Mouse (Mus musculus) MEL (cell line): ENCODE measurements around the gene Tacc3. TPM values are rescaled to one million over a fixed set of nuclear protein-coding genes. Genes with fewer than 3 reads are reported as not detected.

Source experiments
- DNase-seq: peaks from one replicate; pipeline ENCODE4 v3.0.0; 2011; ENCODE audit warnings: low read depth, low spot score
- H3K27ac ChIP-seq: 2 replicates; pipeline ENCODE4 v1.5.1; 2012; ENCODE audit warnings: low read depth, mild to moderate bottlenecking, control low read depth, low read length, moderate library complexity; ENCODE audit not compliant: control insufficient read depth
- H3K27me3 ChIP-seq, 2 experiments: fragments of 150-350 bp in 1 of 2; sonication (generic) in 1 of 2; 2 replicates each; pipeline ENCODE4 v1.6.1; 2012; ENCODE audit warnings: low read length in 2 of 2, mild to moderate bottlenecking in 2 of 2, improper control_type of control experiment in 1 of 2, moderate library complexity in 1 of 2; ENCODE audit not compliant: insufficient read depth in 2 of 2, control insufficient read depth in 1 of 2
- H3K36me3 ChIP-seq, 2 experiments: 2 replicates each; pipeline ENCODE4 v1.6.1; 2012 to 2014; ENCODE audit warnings: low read length in 2 of 2, improper control_type of control experiment in 1 of 2, inconsistent platforms in 1 of 2, mild to moderate bottlenecking in 1 of 2; ENCODE audit not compliant: insufficient read depth in 2 of 2, control insufficient read depth in 1 of 2
- H3K4me1 ChIP-seq, 2 experiments: fragments of 150-350 bp in 1 of 2; sonication (generic) in 1 of 2; 2 replicates each; pipeline ENCODE4 v1.6.1; 2012; ENCODE audit warnings: low read length in 2 of 2, improper control_type of control experiment in 1 of 2, mild to moderate bottlenecking in 1 of 2; ENCODE audit not compliant: insufficient read depth in 2 of 2, control insufficient read depth in 1 of 2
- H3K4me3 ChIP-seq, 2 experiments: fragments of 150-350 bp in 1 of 2; sonication (generic) in 1 of 2; 2 replicates each; pipeline ENCODE4 v1.5.1; 2012; ENCODE audit warnings: low read depth in 2 of 2, low read length in 2 of 2, mild to moderate bottlenecking in 2 of 2, moderate library complexity in 2 of 2, control low read depth in 1 of 2, improper control_type of control experiment in 1 of 2; ENCODE audit not compliant: control insufficient read depth in 1 of 2, insufficient read depth in 1 of 2
- H3K79me2 ChIP-seq: 2 replicates; pipeline ENCODE4 v1.6.1; 2012; ENCODE audit warnings: mild to moderate bottlenecking, low read length, moderate library complexity; ENCODE audit not compliant: control insufficient read depth, poor library complexity, insufficient read depth
- H3K9ac ChIP-seq: 2 replicates; pipeline ENCODE4 v1.6.1; 2012; ENCODE audit warnings: low read depth, mild to moderate bottlenecking, control low read depth, low read length, moderate library complexity; ENCODE audit not compliant: control insufficient read depth, poor library complexity, severe bottlenecking
- H3K9me3 ChIP-seq: fragments of 150-350 bp; sonication (generic); replicated peaks from 2 replicates; pipeline ENCODE4 v1.6.1; 2012; ENCODE audit warnings: mild to moderate bottlenecking, low read length, improper control_type of control experiment, moderate library complexity; ENCODE audit not compliant: insufficient read depth
- E2F4 ChIP-seq: IDR thresholded peaks from 2 replicates; pipeline ENCODE4 v1.6.1; 2011; ENCODE audit warnings: low read depth, low read length, improper control_type of control experiment, borderline replicate concordance
- ELF1 ChIP-seq: IDR thresholded peaks from 2 replicates; pipeline ENCODE4 v1.6.1; 2014; ENCODE audit warnings: low read depth, mild to moderate bottlenecking, inconsistent platforms, low read length, improper control_type of control experiment, moderate library complexity
- GABPA ChIP-seq: IDR thresholded peaks from 2 replicates; pipeline ENCODE4 v1.6.1; 2012; ENCODE audit warnings: low read depth, mild to moderate bottlenecking, inconsistent platforms, low read length, improper control_type of control experiment, moderate library complexity
- GATA1 ChIP-seq: IDR thresholded peaks from 2 replicates; pipeline ENCODE4 v1.6.1; 2011; ENCODE audit warnings: low read depth, low read length, improper control_type of control experiment
- JUND ChIP-seq: IDR thresholded peaks from 2 replicates; pipeline ENCODE4 v1.6.1; 2011; ENCODE audit warnings: low read depth, mild to moderate bottlenecking, improper control_type of control experiment, low read length
- KAT2A ChIP-seq: conservative IDR thresholded peaks from 2 replicates; pipeline ENCODE4 v1.6.1; 2012; ENCODE audit warnings: low read depth, low read length, improper control_type of control experiment, inconsistent platforms
- MAFK ChIP-seq: IDR thresholded peaks from 2 replicates; pipeline ENCODE4 v1.6.1; 2011; ENCODE audit warnings: low read depth, mild to moderate bottlenecking, low read length, improper control_type of control experiment, borderline replicate concordance
- MAX ChIP-seq: IDR thresholded peaks from 2 replicates; pipeline ENCODE4 v1.6.1; 2011; ENCODE audit warnings: low read length, improper control_type of control experiment
- MEF2A ChIP-seq: IDR thresholded peaks from 2 replicates; pipeline ENCODE4 v1.6.1; 2014; ENCODE audit warnings: low read depth, mild to moderate bottlenecking, inconsistent platforms, low read length, improper control_type of control experiment; ENCODE audit not compliant: poor library complexity, insufficient replicate concordance, severe bottlenecking; ENCODE audit errors: extremely low read depth
- MXI1 ChIP-seq: IDR thresholded peaks from 2 replicates; pipeline ENCODE4 v1.6.1; 2011; ENCODE audit warnings: mild to moderate bottlenecking, low read depth, low read length, improper control_type of control experiment
- MYC ChIP-seq: IDR thresholded peaks from 2 replicates; pipeline ENCODE4 v1.6.1; 2011; ENCODE audit warnings: low read depth, mild to moderate bottlenecking, low read length, improper control_type of control experiment, moderate library complexity
- NELFE ChIP-seq: IDR thresholded peaks from 2 replicates; pipeline ENCODE4 v1.6.1; 2011; ENCODE audit warnings: low read depth, low read length, improper control_type of control experiment
- POLR2A ChIP-seq, 2 experiments: IDR thresholded peaks; 2 replicates each; pipeline ENCODE4 v1.6.1; 2011 to 2012; ENCODE audit warnings: low read length in 2 of 2, mild to moderate bottlenecking in 2 of 2, control low read depth in 1 of 2, improper control_type of control experiment in 1 of 2, low read depth in 1 of 2, moderate library complexity in 1 of 2; ENCODE audit not compliant: control insufficient read depth in 1 of 2, insufficient read depth in 1 of 2, poor library complexity in 1 of 2
- RAD21 ChIP-seq: IDR thresholded peaks from 2 replicates; pipeline ENCODE4 v1.6.1; 2011; ENCODE audit warnings: mild to moderate bottlenecking, low read depth, low read length, improper control_type of control experiment
- TAL1 ChIP-seq: IDR thresholded peaks from 2 replicates; pipeline ENCODE4 v1.6.1; 2012; ENCODE audit warnings: mild to moderate bottlenecking, inconsistent platforms, low read length, moderate library complexity, mixed read lengths
- UBTF ChIP-seq: IDR thresholded peaks from 2 replicates; pipeline ENCODE4 v1.6.1; 2012; ENCODE audit warnings: low read depth, mild to moderate bottlenecking, inconsistent platforms, low read length, improper control_type of control experiment, moderate library complexity, borderline replicate concordance; ENCODE audit not compliant: insufficient read depth
- USF1 ChIP-seq: IDR thresholded peaks from 2 replicates; pipeline ENCODE4 v1.6.1; 2014; ENCODE audit warnings: low read depth, mild to moderate bottlenecking, inconsistent platforms, low read length, improper control_type of control experiment, moderate library complexity
- USF2 ChIP-seq, 2 experiments: IDR thresholded peaks; 2 replicates each; pipeline ENCODE4 v1.6.1; 2011 to 2012; ENCODE audit warnings: improper control_type of control experiment in 2 of 2, low read length in 2 of 2, borderline replicate concordance in 1 of 2, inconsistent platforms in 1 of 2, low read depth in 1 of 2, mild to moderate bottlenecking in 1 of 2; ENCODE audit not compliant: insufficient read depth in 1 of 2
- ZC3H11A ChIP-seq: IDR thresholded peaks from 2 replicates; pipeline ENCODE4 v1.6.1; 2012; ENCODE audit warnings: low read depth, mild to moderate bottlenecking, inconsistent platforms, low read length, improper control_type of control experiment
- ZMIZ1 ChIP-seq: IDR thresholded peaks from 2 replicates; pipeline ENCODE4 v1.6.1; 2012; ENCODE audit warnings: low read depth, mild to moderate bottlenecking, inconsistent platforms, low read length, improper control_type of control experiment, moderate library complexity
- polyA plus RNA-seq, 2 experiments: library from polyadenylated mRNA; stranded (reverse) in 1 of 2; unstranded in 1 of 2; fragments of >175 nt in 1 of 2; fragments of >200 nt in 1 of 2; gene quantifications; 2 replicates each; pipeline versions ENCODE4 v1.2.1 to v1.2.4; 2012; ENCODE audit warnings: low replicate concordance in 2 of 2, low read depth in 1 of 2; ENCODE audit not compliant: insufficient read length in 2 of 2, insufficient read depth in 1 of 2, missing spikeins in 1 of 2
- total RNA-seq: library from RNA; depleted of rRNA; stranded (reverse); fragments of 300-350 nt; gene quantifications from 2 replicates; pipeline ENCODE4 v1.2.3, GENCODE M21; 2012

Gene Tacc3
- total and polyA plus RNA-seq, 3 experiments = 149 to 609 (median 165) TPM

GRCm38 (mm10) chr5:33722266-33723018 is 64.5 kb downstream of the Tacc3 start:
- Histone ChIP-seq H3K9ac (peak overlapping the region; percentile 69), H3K36me3 (peaks cover 0 to 2% of the 10 kb centered on the region in 2 experiments; a peak in 1 of 4 replicates), H3K27ac (no peak overlapping the region), H3K79me2 (no peaks in the 10 kb centered on the region; the same call in 1 of the 2 replicates), H3K4me1 (peaks cover 0 to 30% of the 10 kb centered on the region in 2 experiments; a peak in 3 of 4 replicates), H3K9me3 (no peaks in the 10 kb centered on the region), H3K27me3 (no peaks in the 10 kb centered on the region), H3K4me3 (peak overlapping the region; percentile 59 to 94)
- DNase-seq = no peak
- TF ChIP-seq POLR2A (IDR thresholded peaks at IDR 0.05; ENCODE audit: control insufficient read depth in 1 of 2, insufficient read depth in 1 of 2, low read depth in 1 of 2, low read length in 2 of 2, poor library complexity in 1 of 2) = no peak
- TF ChIP-seq GABPA = no peak
- TF ChIP-seq MYC = no peak
- no peak for TF ChIP-seq E2F4
- no peak for TF ChIP-seq UBTF
- no peak for TF ChIP-seq USF2 (IDR thresholded peaks at IDR 0.05; ENCODE audit: borderline replicate concordance in 1 of 2, insufficient read depth in 1 of 2, low read depth in 1 of 2, low read length in 2 of 2)
- TF ChIP-seq NELFE = no peak
- no peak for TF ChIP-seq MAFK
- TF ChIP-seq ZMIZ1 = no peak

- TF ChIP-seq MAX (no peak), KAT2A (no peak), GATA1 (no peak), MEF2A (no peak), MXI1 (no peak), ZC3H11A (no peak), JUND (no peak), ELF1 (no peak), UBTF (no peak), RAD21 (no peak), USF1 (no peak), TAL1 (no peak)
Observed at GRCm38 (mm10) chr5:33723019-33723640, 65.2 kb downstream of the Tacc3 start.

More at GRCm38 (mm10) chr5:33723019-33723640, 65.2 kb downstream of the Tacc3 start:
- H3K9me3 ChIP-seq = no peaks in the 10 kb centered on the region
- H3K9ac ChIP-seq = no peak overlapping the region
- H3K27me3 ChIP-seq = no peaks in the 10 kb centered on the region
- H3K36me3 ChIP-seq = peaks cover 0 to 2% of the 10 kb centered on the region in 2 experiments; a peak in 1 of 4 replicates
- H3K27ac ChIP-seq = no peak overlapping the region
- H3K4me1 ChIP-seq = peaks cover 0 to 27% of the 10 kb centered on the region in 2 experiments; a peak in 3 of 4 replicates
- H3K79me2 ChIP-seq = no peaks in the 10 kb centered on the region; the same call in 1 of the 2 replicates
- no peak overlapping the region for H3K4me3 ChIP-seq
- no peak for DNase-seq
